Mouse (Mus musculus) liver, embryonic 16.5 days (tissue): Measurements from ENCODE around the gene Dhrs1. TPM values are rescaled to one million over a fixed set of nuclear protein-coding genes. Genes with fewer than 3 reads are reported as not detected.
"Not testable (repeated sequence)": the region's sequence is repeated elsewhere in the genome, so short reads cannot be mapped to it uniquely, and the experiment has no call there.

Source experiments
- ATAC-seq: fragments of 200-750 bp; cut with Nextera tagmentation; 2 replicates; pipeline ENCODE4 v1.8.0; 2017; ENCODE audit warnings: low read depth, mild to moderate bottlenecking, moderate number of reproducible peaks, moderate library complexity
- H3K27ac ChIP-seq: fragments of 300-500 bp; sonication (generic); 2 replicates; pipeline ENCODE4 v1.5.1; 2014; ENCODE audit warnings: mild to moderate bottlenecking, low read length
- H3K27me3 ChIP-seq: fragments of 300-500 bp; sonication (generic); 2 replicates; pipeline ENCODE4 v1.6.1; 2014; ENCODE audit warnings: low read depth, low read length, mixed read lengths; ENCODE audit not compliant: control insufficient read depth, insufficient read depth
- H3K36me3 ChIP-seq: fragments of 300-500 bp; sonication (generic); 2 replicates; pipeline ENCODE4 v1.6.1; 2014; ENCODE audit warnings: mild to moderate bottlenecking; ENCODE audit not compliant: control insufficient read depth, insufficient read depth
- H3K4me1 ChIP-seq: fragments of 300-500 bp; sonication (generic); 2 replicates; pipeline ENCODE4 v1.6.1; 2014; ENCODE audit warnings: low read depth, low read length, mixed read lengths; ENCODE audit not compliant: control insufficient read depth
- H3K4me2 ChIP-seq: fragments of 300-500 bp; sonication (generic); 2 replicates; pipeline ENCODE4 v1.6.1; 2014; ENCODE audit warnings: low read depth, low read length, mixed read lengths
- H3K4me3 ChIP-seq: fragments of 300-500 bp; sonication (generic); 2 replicates; pipeline ENCODE4 v1.5.1; 2014; ENCODE audit warnings: low read depth, mild to moderate bottlenecking, low read length
- H3K9ac ChIP-seq: fragments of 300-500 bp; sonication (generic); 2 replicates; pipeline ENCODE4 v1.6.1; 2014; ENCODE audit warnings: low read depth, low read length
- H3K9me3 ChIP-seq: fragments of 300-500 bp; sonication (generic); replicated peaks from 2 replicates; pipeline ENCODE4 v1.6.1; 2016; ENCODE audit warnings: low read length; ENCODE audit not compliant: control insufficient read depth
- WGBS: fragments of 180-500 bp; shearing (Covaris S2); extraction: QIAGEN DNeasy Blood & Tissue Kit; methylation state at CpG from one replicate; pipeline ENCODE4 v1.1.7; 2014; ENCODE audit not compliant: insufficient replicate concordance; 5-methylcytosine and 5-hydroxymethylcytosine counted together
- polyA plus RNA-seq: library from polyadenylated mRNA; unstranded; fragments of >200 nt; fragmentation: Nextera tagmentation; extraction: Ambion mirVana; gene quantifications from 2 replicates; pipeline ENCODE4 v1.2.1, GENCODE M21; 2015

Dhrs1 gene
- polyA plus RNA-seq, 1 experiment from 2014 or later: 43.5 TPM

DNA sequence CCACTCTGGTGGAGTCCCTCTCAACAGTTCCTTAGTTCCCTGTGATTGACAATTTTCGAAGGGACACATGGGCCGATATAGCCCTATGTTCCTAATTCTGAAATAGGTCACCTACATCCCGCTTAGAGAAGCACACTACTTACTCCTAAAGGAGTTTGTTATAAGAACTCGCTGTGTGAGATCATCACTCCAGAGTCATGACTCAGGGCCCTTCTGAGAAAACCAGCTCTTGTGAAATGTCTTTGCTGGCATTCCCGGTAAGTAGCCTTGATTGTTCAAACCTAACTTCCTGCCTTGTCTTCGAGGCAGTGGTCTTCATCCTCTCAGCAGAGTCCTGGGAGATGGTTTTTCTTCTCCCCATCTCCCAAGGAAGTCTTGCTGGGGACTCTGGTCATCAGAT, 23.1 kb upstream of the Dhrs1 start:
- WGBS: 66% methylated on average over 6 of the region's 6 CpGs
- no peak for ATAC-seq
- Histone ChIP-seq H3K4me2 (peak overlapping the region; percentile 65; the same call in 1 of the 2 replicates), H3K27ac (no peak overlapping the region), H3K4me1 (peaks cover 22% of the 10 kb centered on the region), H3K4me3 (no peak overlapping the region), H3K9me3 (no peaks in the 10 kb centered on the region), H3K36me3 (no peaks in the 10 kb centered on the region), H3K27me3 (peaks cover 19% of the 10 kb centered on the region; the same call in 1 of the 2 replicates), H3K9ac (no peak overlapping the region)

DNA sequence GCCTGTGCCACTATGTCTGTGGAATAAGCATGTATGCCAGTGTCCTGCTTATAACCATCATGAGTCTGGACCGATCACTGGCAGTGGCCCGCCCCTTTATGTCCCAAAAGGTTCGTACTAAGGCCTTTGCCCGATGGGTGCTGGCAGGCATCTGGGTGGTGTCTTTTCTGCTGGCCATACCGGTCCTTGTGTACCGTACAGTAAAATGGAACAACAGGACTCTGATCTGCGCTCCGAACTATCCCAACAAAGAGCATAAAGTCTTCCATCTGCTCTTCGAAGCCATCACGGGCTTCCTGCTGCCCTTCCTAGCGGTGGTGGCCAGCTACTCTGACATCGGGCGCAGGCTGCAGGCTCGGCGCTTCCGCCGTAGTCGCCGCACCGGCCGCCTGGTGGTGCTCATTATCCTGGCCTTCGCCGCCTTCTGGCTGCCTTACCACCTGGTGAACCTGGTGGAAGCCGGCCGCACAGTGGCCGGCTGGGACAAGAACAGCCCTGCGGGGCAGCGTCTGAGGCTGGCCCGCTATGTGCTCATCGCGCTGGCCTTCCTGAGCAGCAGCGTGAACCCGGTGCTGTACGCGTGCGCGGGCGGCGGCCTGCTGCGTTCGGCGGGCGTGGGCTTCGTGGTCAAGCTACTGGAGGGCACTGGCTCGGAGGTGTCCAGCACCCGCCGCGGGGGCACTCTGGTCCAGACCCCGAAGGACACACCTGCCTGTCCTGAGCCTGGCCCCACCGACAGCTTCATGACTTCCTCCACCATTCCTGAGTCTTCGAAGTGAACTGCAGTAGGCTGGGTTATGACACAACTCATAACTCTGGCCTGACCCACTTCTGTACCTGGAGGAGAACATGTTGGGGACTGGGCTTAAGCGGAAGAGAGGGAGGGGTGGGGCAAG, 22.3 kb upstream of the Dhrs1 start:
- H3K9ac ChIP-seq: peak overlapping the region; percentile 55
- H3K27ac ChIP-seq: no peak overlapping the region
- peak overlapping the region; percentile 51 for H3K4me3 ChIP-seq
- WGBS: 11% methylated on average over 52 of the region's 52 CpGs
- no peaks in the 10 kb centered on the region for H3K9me3 ChIP-seq
- peak; percentile 47 for ATAC-seq
- H3K27me3 ChIP-seq: peaks cover 23% of the 10 kb centered on the region
- no peaks in the 10 kb centered on the region for H3K36me3 ChIP-seq
- peaks cover 24% of the 10 kb centered on the region for H3K4me1 ChIP-seq
- H3K4me2 ChIP-seq: peak overlapping the region; percentile 65

DNA sequence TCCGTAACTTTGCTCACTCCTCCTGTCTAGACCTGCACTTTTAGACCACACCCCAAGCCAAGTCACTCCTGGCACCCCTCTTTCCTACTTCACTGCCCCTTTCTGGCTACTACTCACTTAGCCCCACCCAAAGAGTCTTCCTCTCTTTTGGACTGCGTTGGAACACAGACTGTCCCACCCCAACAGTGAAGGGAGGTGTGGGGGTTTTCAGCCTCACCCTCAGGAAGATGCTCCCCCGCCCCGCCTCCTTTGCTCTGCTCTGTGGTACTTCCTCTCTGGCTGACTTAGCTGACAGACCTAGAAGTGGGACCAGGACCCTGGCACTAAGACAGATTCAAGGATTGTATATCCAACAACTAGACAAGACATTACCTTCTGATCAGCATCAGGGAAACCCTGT, 20.2 kb upstream of the Dhrs1 start, which contains the start of gene Ltb4r1:
Gene Ltb4r1 (plus strand): TSS at position 267 of the 400 bp plus-strand sequence.
- H3K4me2 ChIP-seq: peak within 1 kb of the TSS; percentile 1; the same call in 1 of the 2 replicates
- H3K4me3 ChIP-seq: peak within 1 kb of the TSS; percentile 34
- peaks cover 43% of the 10 kb centered on the region for H3K27me3 ChIP-seq
- H3K27ac ChIP-seq: peak within 1 kb of the TSS; percentile 74
- H3K36me3 ChIP-seq: no peaks in the 10 kb centered on the region
- 20% methylated on average over 4 of the region's 4 CpGs for WGBS
- no peak for ATAC-seq
- H3K4me1 ChIP-seq: peaks cover 36% of the 10 kb centered on the region
- no peaks in the 10 kb centered on the region for H3K9me3 ChIP-seq
- H3K9ac ChIP-seq: no peak within 1 kb of the TSS; the same call in 1 of the 2 replicates

DNA sequence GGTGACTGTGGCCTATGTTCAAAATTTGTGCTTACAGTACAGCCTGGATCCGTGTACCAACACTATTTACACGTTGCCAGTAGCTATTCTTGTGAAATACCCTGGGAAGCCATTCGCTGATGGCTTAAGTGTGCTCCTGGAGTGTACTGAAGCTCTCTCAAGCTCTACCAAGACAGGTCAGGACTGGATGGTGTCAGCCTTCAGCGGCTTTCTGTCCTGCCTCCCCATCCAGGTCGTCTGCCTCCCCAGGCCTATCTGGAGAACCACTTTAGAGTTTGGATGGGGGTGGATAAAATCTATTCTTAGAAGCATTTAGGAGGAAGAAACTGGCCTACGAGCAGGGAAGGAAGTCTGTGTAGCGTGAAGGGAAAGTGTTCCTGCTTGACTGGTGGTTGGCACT, 17.7 kb upstream of the Dhrs1 start:
- Histone ChIP-seq H3K4me2 (peak overlapping the region; percentile 70; the same call in 1 of the 2 replicates), H3K36me3 (no peaks in the 10 kb centered on the region), H3K4me1 (peaks cover 24% of the 10 kb centered on the region), H3K4me3 (no peak overlapping the region), H3K9me3 (no peaks in the 10 kb centered on the region), H3K9ac (no peak overlapping the region), H3K27me3 (peaks cover 43% of the 10 kb centered on the region), H3K27ac (peak overlapping the region; percentile 35)
- peak; percentile 24; the same call in 1 of the 2 replicates for ATAC-seq
- 29% methylated on average over 7 of the region's 7 CpGs for WGBS

DNA sequence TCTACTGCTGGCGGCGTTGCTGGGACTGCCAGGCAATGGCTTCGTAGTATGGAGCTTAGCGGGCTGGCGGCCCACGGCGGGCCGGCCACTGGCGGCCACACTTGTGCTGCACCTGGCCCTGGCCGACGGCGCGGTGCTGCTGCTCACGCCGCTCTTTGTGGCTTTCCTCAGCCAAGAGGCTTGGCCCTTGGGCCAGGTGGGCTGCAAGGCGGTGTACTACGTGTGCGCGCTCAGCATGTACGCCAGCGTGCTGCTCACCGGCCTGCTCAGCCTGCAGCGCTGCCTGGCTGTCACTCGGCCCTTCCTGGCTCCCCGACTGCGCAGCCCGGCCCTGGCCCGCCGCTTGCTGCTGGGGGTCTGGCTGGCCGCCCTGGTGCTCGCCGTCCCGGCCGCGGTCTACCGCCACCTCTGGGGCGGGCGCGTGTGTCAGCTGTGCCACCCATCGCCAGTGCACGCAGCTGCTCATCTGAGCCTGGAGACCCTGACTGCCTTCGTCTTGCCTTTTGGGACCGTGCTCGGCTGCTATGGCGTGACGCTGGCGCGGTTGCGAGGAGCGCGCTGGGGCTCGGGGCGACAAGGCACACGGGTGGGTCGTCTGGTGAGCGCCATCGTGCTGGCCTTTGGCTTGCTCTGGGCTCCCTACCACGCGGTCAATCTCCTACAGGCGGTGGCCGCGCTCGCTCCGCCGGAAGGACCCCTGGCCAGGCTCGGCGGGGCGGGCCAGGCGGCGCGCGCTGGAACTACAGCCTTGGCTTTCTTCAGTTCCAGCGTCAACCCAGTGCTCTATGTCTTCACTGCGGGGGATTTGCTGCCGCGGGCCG, 16.7 kb upstream of the Dhrs1 start:
- 2% methylated on average over 77 of the region's 77 CpGs for WGBS
- H3K4me1 ChIP-seq: peaks cover 18% of the 10 kb centered on the region
- no peaks in the 10 kb centered on the region for H3K36me3 ChIP-seq
- peak overlapping the region; percentile 56 for H3K4me3 ChIP-seq
- peaks cover 34% of the 10 kb centered on the region for H3K27me3 ChIP-seq
- no peaks in the 10 kb centered on the region for H3K9me3 ChIP-seq
- ATAC-seq: 0 out of 2 replicates have a peak, but pooled peaks have one; percentile 12
- H3K27ac ChIP-seq: peak overlapping the region; percentile 35
- peak overlapping the region; percentile 61 for H3K9ac ChIP-seq
- peak overlapping the region; percentile 70 for H3K4me2 ChIP-seq

DNA sequence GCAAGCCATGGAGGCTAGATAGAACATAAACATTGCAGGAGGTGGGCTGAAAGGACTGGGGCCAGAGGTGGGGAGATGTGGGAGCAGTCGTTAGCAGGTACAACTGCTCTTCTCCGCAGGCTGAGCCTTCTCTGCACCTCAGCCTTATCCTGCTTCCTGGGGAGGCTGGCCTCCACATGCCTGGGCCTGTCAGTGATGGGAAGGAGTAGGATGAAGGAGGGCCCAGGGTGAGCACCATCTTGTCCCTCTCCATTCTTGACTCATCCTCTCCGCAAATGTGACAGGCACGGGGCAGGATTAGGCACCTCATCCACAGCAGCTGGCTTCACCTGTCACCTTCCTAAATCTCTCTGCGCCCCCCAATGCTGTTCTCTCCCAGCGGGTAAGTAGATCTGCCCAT, 15.7 kb upstream of the Dhrs1 start, which contains the start of gene Ltb4r2:
Gene Ltb4r2 (plus strand): TSS at position 266 of the 400 bp plus-strand sequence.
- WGBS: 72% methylated on average over 6 of the region's 6 CpGs
- Histone ChIP-seq H3K36me3 (no peaks in the 10 kb centered on the region), H3K27ac (peak within 1 kb of the TSS; percentile 35; the same call in 1 of the 2 replicates), H3K9me3 (no peaks in the 10 kb centered on the region), H3K4me3 (peak within 1 kb of the TSS; percentile 56), H3K27me3 (peaks cover 30% of the 10 kb centered on the region), H3K4me2 (peak within 1 kb of the TSS; percentile 70), H3K4me1 (peaks cover 18% of the 10 kb centered on the region), H3K9ac (peak within 1 kb of the TSS; percentile 61)
- ATAC-seq: no peak

DNA sequence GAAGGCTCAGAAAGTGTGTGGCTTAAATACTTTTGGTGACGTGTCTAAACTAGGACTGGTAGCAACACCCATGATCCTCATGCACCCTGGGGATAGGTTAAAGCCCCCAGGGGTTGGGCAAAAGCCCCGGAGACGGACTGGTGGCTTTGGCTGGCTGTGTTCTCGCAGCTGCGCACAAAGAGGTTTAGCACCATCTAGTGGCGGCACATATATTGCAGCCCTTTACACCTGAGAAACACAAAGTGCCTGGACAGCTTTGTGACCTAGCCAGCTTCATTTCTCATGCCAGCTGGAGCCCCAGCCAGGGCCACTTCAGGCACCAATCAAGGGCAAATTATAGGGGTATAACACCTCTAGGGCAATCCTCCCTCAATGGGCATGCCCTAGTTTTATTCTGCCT, 14.7 kb upstream of the Dhrs1 start:
- peaks cover 18% of the 10 kb centered on the region for H3K4me1 ChIP-seq
- H3K4me3 ChIP-seq, H3K9me3 ChIP-seq, H3K9ac ChIP-seq, H3K27ac ChIP-seq, H3K36me3 ChIP-seq, ATAC-seq: not testable (repeated sequence)
- peaks cover 30% of the 10 kb centered on the region for H3K27me3 ChIP-seq
- WGBS: under 1% methylated on average over 6 of the region's 6 CpGs
- peak overlapping the region; percentile 25; the same call in 1 of the 2 replicates for H3K4me2 ChIP-seq

DNA sequence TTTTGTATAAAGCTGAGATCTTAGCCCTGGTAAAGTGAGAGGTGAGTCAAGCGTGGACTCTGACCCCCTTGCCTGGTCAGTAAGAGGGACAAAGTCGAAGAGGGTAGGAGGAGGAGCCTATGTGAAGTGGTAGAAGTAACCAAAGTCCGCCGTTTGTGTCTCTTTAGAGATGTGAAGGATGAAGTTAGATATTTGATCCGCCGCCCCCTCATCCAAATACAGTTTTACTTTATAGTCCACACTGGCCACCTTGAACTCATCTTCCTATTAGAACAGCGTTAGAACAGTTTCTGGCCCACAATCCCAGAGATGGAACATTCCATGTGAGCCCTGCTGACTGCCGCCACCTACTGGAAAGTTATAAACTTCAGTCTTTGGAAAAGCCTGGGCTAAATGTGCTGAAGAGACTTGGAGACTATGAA, 12.9 kb upstream of the Dhrs1 start, which contains the start of gene Cideb:
Gene Cideb (minus strand): TSS at position 96 of the 422 bp plus-strand sequence.
- Histone ChIP-seq H3K27me3 (peaks cover 24% of the 10 kb centered on the region), H3K4me3 (peak within 1 kb of the TSS; percentile 48), H3K9me3 (no peaks in the 10 kb centered on the region), H3K9ac (peak within 1 kb of the TSS; percentile 33; the same call in 1 of the 2 replicates), H3K27ac (peak within 1 kb of the TSS; percentile 84), H3K4me1 (peaks cover 18% of the 10 kb centered on the region), H3K4me2 (peak within 1 kb of the TSS; percentile 33), H3K36me3 (peaks cover 19% of the 10 kb centered on the region)
- ATAC-seq: peak; percentile 70
- WGBS: 15% methylated on average over 8 of the region's 8 CpGs
